Mouse (Mus musculus): ENCODE data around the gene Zfp112.

- no peak for TF ChIP-seq CTCF (IDR thresholded peaks at IDR 0.05; ENCODE audit: low read depth, low read length)
- TF ChIP-seq GATA2 (IDR thresholded peaks at IDR 0.05; ENCODE audit: borderline replicate concordance, low read depth, low read length) = no peak
These were observed 29.5 kb upstream of the Zfp112 start for GRCm38 (mm10) chr7:24082457-24083235.

All from G1E (cell line).